Mouse (Mus musculus) olfactory bulb, adult 2 months (tissue): ENCODE data around the gene Sp6.

Experiments
- CTCF ChIP-seq: fragments of 200-500 bp; IDR thresholded peaks from 2 replicates; pipeline ENCODE4 v1.5.1; 2012; ENCODE audit warnings: low read depth, mild to moderate bottlenecking, low read length, moderate library complexity; ENCODE audit not compliant: insufficient read depth
- POLR2A ChIP-seq: fragments of 200-500 bp; IDR thresholded peaks from 2 replicates; pipeline ENCODE4 v1.6.1; 2012; ENCODE audit warnings: mild to moderate bottlenecking, low read depth, low read length, moderate library complexity; ENCODE audit not compliant: insufficient read depth

GRCm38 (mm10) chr11:97019345-97019708, 6.1 kb downstream of the Sp6 start:
- no peak for TF ChIP-seq POLR2A
- TF ChIP-seq CTCF = no peak
